Mouse (Mus musculus): ENCODE measurements around the gene Cdk8. TPM values are rescaled to one million over a fixed set of nuclear protein-coding genes. Genes with fewer than 3 reads are reported as not detected.

The Cdk8 gene
- polyA plus RNA-seq, 1 experiment from 2014 or later = 35.1 TPM

- Histone ChIP-seq H3K4me3 (ENCODE audit: low read depth, low read length) (no peak overlapping the region), H3K36me3 (ENCODE audit: control insufficient read depth, insufficient read depth, low read length) (no peaks in the 10 kb centered on the region), H3K27ac (ENCODE audit: low read depth) (no peak overlapping the region), H3K4me2 (ENCODE audit: low read length) (no peak overlapping the region), H3K27me3 (replicated peaks; ENCODE audit: control insufficient read depth, insufficient read depth, low read length) (no peaks in the 10 kb centered on the region), H3K9ac (ENCODE audit: low read length) (no peak overlapping the region), H3K9me3 (ENCODE audit: control insufficient read depth, low read length) (no peaks in the 10 kb centered on the region), H3K4me1 (replicated peaks; ENCODE audit: control insufficient read depth, insufficient read depth, low read length) (no peaks in the 10 kb centered on the region)
- ATAC-seq (replicated peaks; ENCODE audit: low FRiP score, low TSS enrichment, low read depth) (no peak), DNase-seq (ENCODE audit: low spot score) (no peak)
- 91% methylated on average over 12 of the region's 12 CpGs for WGBS
Measured at GRCm38 (mm10) chr5:146344911-146345686, 114.1 kb downstream of the Cdk8 start.

DNA sequence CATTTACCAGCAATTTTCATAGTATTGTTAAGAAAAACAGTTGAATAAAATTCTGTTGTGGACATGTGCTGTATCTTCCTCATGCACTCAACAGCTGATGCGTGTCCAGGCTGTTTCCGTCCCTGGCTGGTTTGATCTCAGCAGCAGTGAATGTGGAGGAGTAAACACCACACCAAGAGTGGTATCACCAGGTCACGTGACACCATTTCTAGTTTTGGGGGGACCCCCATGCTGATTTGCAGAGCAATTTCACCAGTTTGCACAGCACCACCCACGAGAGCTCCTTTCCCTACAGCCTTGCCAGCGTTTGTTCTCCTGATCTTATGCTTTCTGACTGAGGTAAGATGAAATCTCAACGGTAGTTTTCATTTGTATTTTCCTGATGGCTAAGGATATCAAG lies 116.1 kb downstream of the Cdk8 start:
- H3K36me3 ChIP-seq (ENCODE audit: control insufficient read depth, insufficient read depth, low read length) = no peaks in the 10 kb centered on the region
- no peak for ATAC-seq (replicated peaks; ENCODE audit: low FRiP score, low TSS enrichment, low read depth)
- H3K27me3 ChIP-seq (replicated peaks; ENCODE audit: control insufficient read depth, insufficient read depth, low read length) = no peaks in the 10 kb centered on the region
- H3K4me2 ChIP-seq (ENCODE audit: low read length) = no peak overlapping the region
- H3K4me3 ChIP-seq (ENCODE audit: low read depth, low read length) = no peak overlapping the region
- H3K9me3 ChIP-seq (ENCODE audit: control insufficient read depth, low read length) = no peaks in the 10 kb centered on the region
- no peaks in the 10 kb centered on the region for H3K4me1 ChIP-seq (replicated peaks; ENCODE audit: control insufficient read depth, insufficient read depth, low read length)
- H3K27ac ChIP-seq (ENCODE audit: low read depth) = no peak overlapping the region
- 78% methylated on average over 6 of the region's 6 CpGs for WGBS
- H3K9ac ChIP-seq (ENCODE audit: low read length) = no peak overlapping the region
- no peak for DNase-seq (ENCODE audit: low spot score)

DNA sequence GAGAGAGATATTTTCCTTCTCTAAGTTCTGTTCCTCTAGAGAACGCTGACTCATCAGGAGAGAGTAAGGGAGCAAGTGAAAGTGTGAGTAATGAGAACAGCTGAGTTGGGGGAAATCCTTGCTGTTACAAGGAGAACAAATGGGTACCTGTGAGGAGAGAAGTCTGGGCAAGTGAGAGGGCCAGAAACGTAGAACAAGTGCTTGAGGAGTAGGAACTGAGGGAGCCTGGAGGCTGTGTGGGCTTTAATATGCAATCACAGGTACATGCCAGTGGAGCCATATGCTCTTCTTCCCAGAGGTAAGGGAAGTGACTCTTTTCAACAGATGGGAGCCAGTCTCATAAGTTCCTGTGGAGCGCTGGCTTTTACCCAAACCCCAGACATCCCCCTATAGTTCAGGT lies 118.2 kb downstream of the Cdk8 start:
- H3K4me3 ChIP-seq (ENCODE audit: low read depth, low read length) = no peak overlapping the region
- ATAC-seq (replicated peaks; ENCODE audit: low FRiP score, low TSS enrichment, low read depth) (no peak), DNase-seq (ENCODE audit: low spot score) (no peak)
- no peaks in the 10 kb centered on the region for H3K9me3 ChIP-seq (ENCODE audit: control insufficient read depth, low read length)
- 79% methylated on average over 3 of the region's 3 CpGs for WGBS
- H3K36me3 ChIP-seq (ENCODE audit: control insufficient read depth, insufficient read depth, low read length) = no peaks in the 10 kb centered on the region
- H3K27ac ChIP-seq (ENCODE audit: low read depth) = no peak overlapping the region
- H3K9ac ChIP-seq (ENCODE audit: low read length) = no peak overlapping the region
- no peak overlapping the region for H3K4me2 ChIP-seq (ENCODE audit: low read length)
- no peaks in the 10 kb centered on the region for H3K27me3 ChIP-seq (replicated peaks; ENCODE audit: control insufficient read depth, insufficient read depth, low read length)
- no peaks in the 10 kb centered on the region for H3K4me1 ChIP-seq (replicated peaks; ENCODE audit: control insufficient read depth, insufficient read depth, low read length)

DNA sequence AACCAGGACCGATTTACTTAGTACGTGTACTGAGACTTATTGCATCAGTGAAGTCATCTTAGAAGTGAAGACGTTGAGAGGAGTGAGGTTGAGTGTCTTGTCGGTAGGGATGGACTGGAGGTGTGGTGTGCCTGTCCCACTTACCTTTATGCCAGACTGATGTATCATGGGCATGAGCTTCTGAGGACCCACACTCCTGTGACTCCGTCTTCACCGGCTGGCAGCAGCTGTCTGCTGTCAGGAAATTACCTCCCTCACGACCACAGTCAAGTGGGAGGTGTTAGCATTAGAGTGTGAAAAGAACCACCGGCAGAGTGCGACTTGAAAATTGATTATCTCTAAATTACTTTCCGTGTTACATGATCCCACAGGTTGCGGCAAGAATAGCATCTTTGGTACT lies 119.8 kb downstream of the Cdk8 start:
- Histone ChIP-seq H3K9ac (ENCODE audit: low read length) (no peak overlapping the region), H3K4me1 (replicated peaks; ENCODE audit: control insufficient read depth, insufficient read depth, low read length) (no peaks in the 10 kb centered on the region), H3K4me3 (ENCODE audit: low read depth, low read length) (no peak overlapping the region), H3K9me3 (ENCODE audit: control insufficient read depth, low read length) (no peaks in the 10 kb centered on the region), H3K4me2 (ENCODE audit: low read length) (no peak overlapping the region), H3K27me3 (replicated peaks; ENCODE audit: control insufficient read depth, insufficient read depth, low read length) (no peaks in the 10 kb centered on the region), H3K36me3 (ENCODE audit: control insufficient read depth, insufficient read depth, low read length) (no peaks in the 10 kb centered on the region), H3K27ac (ENCODE audit: low read depth) (no peak overlapping the region)
- ATAC-seq (replicated peaks; ENCODE audit: low FRiP score, low TSS enrichment, low read depth) = no peak
- DNase-seq (ENCODE audit: low spot score) = no peak
- 79% methylated on average over 11 of the region's 11 CpGs for WGBS

GRCm38 (mm10) chr5:146352006-146352405 lies 121.0 kb downstream of the Cdk8 start:
- Histone ChIP-seq H3K9ac (ENCODE audit: low read length) (no peak overlapping the region), H3K9me3 (ENCODE audit: control insufficient read depth, low read length) (no peaks in the 10 kb centered on the region), H3K4me2 (ENCODE audit: low read length) (no peak overlapping the region), H3K4me3 (ENCODE audit: low read depth, low read length) (no peak overlapping the region), H3K36me3 (ENCODE audit: control insufficient read depth, insufficient read depth, low read length) (no peaks in the 10 kb centered on the region), H3K27ac (ENCODE audit: low read depth) (no peak overlapping the region), H3K27me3 (replicated peaks; ENCODE audit: control insufficient read depth, insufficient read depth, low read length) (no peaks in the 10 kb centered on the region), H3K4me1 (replicated peaks; ENCODE audit: control insufficient read depth, insufficient read depth, low read length) (no peaks in the 10 kb centered on the region)
- 87% methylated on average over 7 of the region's 7 CpGs for WGBS
- no peak for DNase-seq (ENCODE audit: low spot score)
- ATAC-seq (replicated peaks; ENCODE audit: low FRiP score, low TSS enrichment, low read depth) = no peak

Other genes with a start within 250 kb of the Cdk8 start
- not detected in 2 replicates for gene Cyp3a25, start 221.6 kb upstream of the Cdk8 start, polyA plus RNA-seq (2014; fragmentation: Nextera tagmentation; extraction: Ambion mirVana)
- not detected in 2 replicates for gene Cyp3a59, start 152.0 kb upstream of the Cdk8 start, polyA plus RNA-seq (2014; fragmentation: Nextera tagmentation; extraction: Ambion mirVana)
- not detected in 2 replicates for gene Gm5565, start 70.7 kb upstream of the Cdk8 start, polyA plus RNA-seq (2014; fragmentation: Nextera tagmentation; extraction: Ambion mirVana)
- gene Gm6309, start 60.5 kb upstream of the Cdk8 start, polyA plus RNA-seq (2014; fragmentation: Nextera tagmentation; extraction: Ambion mirVana) = not detected in 2 replicates
- gene 1700001J03Rik, start 45.9 kb upstream of the Cdk8 start, polyA plus RNA-seq (2014; fragmentation: Nextera tagmentation; extraction: Ambion mirVana) = not detected in 2 replicates
- 38.8 and 39.9 TPM in 2 replicates for gene Rnf6, start 9.7 kb upstream of the Cdk8 start, polyA plus RNA-seq (2014; fragmentation: Nextera tagmentation; extraction: Ambion mirVana)
- gene Wasf3, start 153.8 kb downstream of the Cdk8 start, polyA plus RNA-seq (2014; fragmentation: Nextera tagmentation; extraction: Ambion mirVana) = 1.5 TPM in 2 replicates

Measured in intestine, embryonic 14.5 days (tissue).